8 mouse cellular contexts compared by ENCODE assay signal in the genomic region with DNA sequence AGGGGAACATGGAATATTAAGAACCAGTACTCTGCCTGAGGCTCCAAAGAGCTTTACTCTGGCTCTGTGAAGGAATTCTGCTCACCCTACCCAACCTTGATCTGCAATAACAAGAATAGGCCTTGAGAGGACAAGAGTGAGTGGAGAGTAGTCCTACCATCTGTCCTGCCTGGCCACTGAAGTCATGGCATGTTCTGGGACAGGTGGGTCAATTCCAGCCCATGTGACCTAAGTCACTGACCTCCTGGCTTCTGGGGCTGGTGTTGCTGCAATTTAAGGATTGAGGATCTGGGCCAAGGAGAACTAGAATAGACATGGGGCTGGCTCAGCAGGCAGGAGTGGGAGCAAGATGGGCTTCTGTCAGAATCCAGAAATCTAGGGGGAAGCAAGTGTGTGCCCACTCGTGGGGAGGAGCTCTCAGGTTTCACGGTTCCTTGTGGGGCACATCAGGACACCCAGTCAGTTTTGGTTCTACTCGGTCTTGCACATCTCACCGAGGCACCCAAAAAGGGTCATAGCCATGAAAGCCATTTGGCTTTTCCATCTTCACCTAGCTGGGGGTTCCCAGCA. TPM values are rescaled to one million over a fixed set of nuclear protein-coding genes. Genes with fewer than 3 reads are reported as not detected.
DNase-seq lines count a peak whose midpoint lies in the region; ATAC-seq and TF ChIP-seq lines count a peak whose summit lies in the region.

No protein-coding gene starts in this region.

- no peak overlapping the region for H3K9ac ChIP-seq in kidney, embryonic 15.5 days
- 0 out of 2 replicates have a peak overlapping the region, but pooled peaks have one; percentile 69 for H3K9ac ChIP-seq in forebrain, embryonic 13.5 days
- no peak overlapping the region; the same call in 1 of the 2 replicates for H3K9ac ChIP-seq in limb, embryonic 13.5 days

- H3K36me3 ChIP-seq in kidney, embryonic 15.5 days: no peaks in the 10 kb centered on the region
- no peaks in the 10 kb centered on the region for H3K36me3 ChIP-seq in kidney, adult 2 months (ENCODE audit: control insufficient read depth, insufficient read depth, low read length)
- H3K36me3 ChIP-seq in forebrain, embryonic 13.5 days (ENCODE audit: poor library complexity, severe bottlenecking): no peaks in the 10 kb centered on the region
- H3K36me3 ChIP-seq in limb, embryonic 13.5 days: no peaks in the 10 kb centered on the region

- no peaks in the 10 kb centered on the region for H3K9me3 ChIP-seq in kidney, embryonic 15.5 days (replicated peaks)
- no peaks in the 10 kb centered on the region for H3K9me3 ChIP-seq in forebrain, embryonic 13.5 days (replicated peaks)
- no peaks in the 10 kb centered on the region for H3K9me3 ChIP-seq in limb, embryonic 13.5 days

- peak overlapping the region; percentile 51 for H3K4me3 ChIP-seq in kidney, embryonic 15.5 days (replicated peaks)
- no peak overlapping the region for H3K4me3 ChIP-seq in kidney, adult 2 months (ENCODE audit: insufficient read depth, low read depth, low read length)
- no peak overlapping the region for H3K4me3 ChIP-seq in cortical plate, adult 2 months (ENCODE audit: insufficient read depth, low read length)
- peak overlapping the region; percentile 52 for H3K4me3 ChIP-seq in forebrain, embryonic 13.5 days
- peak overlapping the region; percentile 51 for H3K4me3 ChIP-seq in limb, embryonic 13.5 days

- no peak for TF ChIP-seq CTCF in kidney, adult 2 months (conservative IDR thresholded peaks at IDR 0.05; ENCODE audit: insufficient read depth, insufficient read length, low read depth, low read length)
- TF ChIP-seq CTCF in cortical plate, adult 2 months (IDR thresholded peaks at IDR 0.05; ENCODE audit: extremely low read depth, insufficient read depth, low read length): no peak

- no peak overlapping the region for H3K27ac ChIP-seq in kidney, embryonic 15.5 days
- H3K27ac ChIP-seq in kidney, adult 2 months (ENCODE audit: insufficient read depth, low read depth, low read length): no peak overlapping the region
- no peak overlapping the region for H3K27ac ChIP-seq in cortical plate, adult 2 months (ENCODE audit: insufficient read depth, low read length)
- H3K27ac ChIP-seq in forebrain, embryonic 13.5 days: no peak overlapping the region
- no peak overlapping the region for H3K27ac ChIP-seq in limb, embryonic 13.5 days

- H3K27me3 ChIP-seq in kidney, embryonic 15.5 days: peaks cover 75% of the 10 kb centered on the region
- no peaks in the 10 kb centered on the region for H3K27me3 ChIP-seq in kidney, adult 2 months (replicated peaks; ENCODE audit: control insufficient read depth, insufficient read depth, low read length)
- peaks cover 49% of the 10 kb centered on the region for H3K27me3 ChIP-seq in forebrain, embryonic 13.5 days
- H3K27me3 ChIP-seq in limb, embryonic 13.5 days: peaks cover 82% of the 10 kb centered on the region

- WGBS in kidney, embryonic 15.5 days: 41% methylated on average over 4 of the region's 4 CpGs
- WGBS in kidney, adult 2 months: 61% methylated on average over 4 of the region's 4 CpGs
- 52% methylated on average over 4 of the region's 4 CpGs for WGBS in forebrain, embryonic 13.5 days
- WGBS in limb, embryonic 13.5 days: 50% methylated on average over 4 of the region's 4 CpGs

- TF ChIP-seq POLR2A in kidney, adult 2 months (IDR thresholded peaks at IDR 0.05; ENCODE audit: low read depth, low read length): no peak
- peak; percentile 19; the same call in 1 of the 2 replicates for TF ChIP-seq POLR2A in cortical plate, adult 2 months (IDR thresholded peaks at IDR 0.05; ENCODE audit: extremely low read depth, insufficient read depth, low read length)

- ATAC-seq in kidney, embryonic 15.5 days (replicated peaks; ENCODE audit: low FRiP score): no peak
- ATAC-seq in forebrain, embryonic 13.5 days: peak; percentile 7; the same call in 1 of the 2 replicates
- ATAC-seq in limb, embryonic 13.5 days (ENCODE audit: low FRiP score, low read depth): no peak
- no peak for ATAC-seq in frontal cortex, adult (ENCODE audit: low TSS enrichment)

- H3K4me1 ChIP-seq in kidney, embryonic 15.5 days: peaks cover 12% of the 10 kb centered on the region
- H3K4me1 ChIP-seq in kidney, adult 2 months (ENCODE audit: control insufficient read depth, insufficient read depth, low read length): peaks cover 4% of the 10 kb centered on the region; the same call in 1 of the 2 replicates
- H3K4me1 ChIP-seq in cortical plate, adult 2 months (ENCODE audit: control insufficient read depth, insufficient read depth, low read length): peaks cover 12% of the 10 kb centered on the region
- peaks cover 12% of the 10 kb centered on the region for H3K4me1 ChIP-seq in forebrain, embryonic 13.5 days
- peaks cover 16% of the 10 kb centered on the region for H3K4me1 ChIP-seq in limb, embryonic 13.5 days

- DNase-seq in kidney, adult 2 months: no peak
- DNase-seq in embryo, embryonic 11 days: no peak
- no peak for DNase-seq in spleen, postnatal 10 days (ENCODE audit: low spot score in 2 of 2)

- peak overlapping the region; percentile 95 for H3K4me2 ChIP-seq in kidney, embryonic 15.5 days
- H3K4me2 ChIP-seq in forebrain, embryonic 13.5 days: peak overlapping the region; percentile 92
- H3K4me2 ChIP-seq in limb, embryonic 13.5 days (replicated peaks): peak overlapping the region; percentile 91

RNA-seq across cellular contexts. Expression of gene Eef1a2, which starts 9.8 kb away (rescaled TPM):
- 0.08 and 0.17 TPM in 2 replicates for polyA plus RNA-seq in kidney, embryonic 15.5 days (2015; fragmentation: Nextera tagmentation; extraction: Ambion mirVana)
- 0.92 and 18.7 TPM in 2 replicates for polyA plus RNA-seq in kidney, adult 2 months (2012; rRNA removed)
- polyA plus RNA-seq in cortical plate, adult 2 months (2012; rRNA removed): 1,125 and 1,195 TPM in 2 replicates
- polyA plus RNA-seq in forebrain, embryonic 13.5 days (2015; fragmentation: Nextera tagmentation; extraction: Ambion mirVana): 1.7 and 1.9 TPM in 2 replicates
- polyA plus RNA-seq in limb, embryonic 13.5 days (2015; fragmentation: Nextera tagmentation; extraction: Ambion mirVana): not detected in 2 replicates

RNA-seq across cellular contexts. Expression of gene Kcnq2, which starts 12.0 kb away (rescaled TPM):
- polyA plus RNA-seq in kidney, embryonic 15.5 days (2015; fragmentation: Nextera tagmentation; extraction: Ambion mirVana): 0.33 and 0.68 TPM in 2 replicates
- 0.05 and 0.31 TPM in 2 replicates for polyA plus RNA-seq in kidney, adult 2 months (2012; rRNA removed)
- polyA plus RNA-seq in cortical plate, adult 2 months (2012; rRNA removed): 171 and 180 TPM in 2 replicates
- 28.1 and 31.8 TPM in 2 replicates for polyA plus RNA-seq in forebrain, embryonic 13.5 days (2015; fragmentation: Nextera tagmentation; extraction: Ambion mirVana)
- 0.29 and 0.34 TPM in 2 replicates for polyA plus RNA-seq in limb, embryonic 13.5 days (2015; fragmentation: Nextera tagmentation; extraction: Ambion mirVana)

RNA-seq across cellular contexts. Expression of gene Ppdpf, which starts 40.0 kb away (rescaled TPM):
- 315 and 330 TPM in 2 replicates for polyA plus RNA-seq in kidney, embryonic 15.5 days (2015; fragmentation: Nextera tagmentation; extraction: Ambion mirVana)
- polyA plus RNA-seq in kidney, adult 2 months (2012; rRNA removed): 162 and 168 TPM in 2 replicates
- polyA plus RNA-seq in cortical plate, adult 2 months (2012; rRNA removed): 115 and 128 TPM in 2 replicates
- polyA plus RNA-seq in forebrain, embryonic 13.5 days (2015; fragmentation: Nextera tagmentation; extraction: Ambion mirVana): 540 and 547 TPM in 2 replicates
- 352 and 375 TPM in 2 replicates for polyA plus RNA-seq in limb, embryonic 13.5 days (2015; fragmentation: Nextera tagmentation; extraction: Ambion mirVana)

RNA-seq across cellular contexts. Expression of gene Ptk6, which starts 55.5 kb away (rescaled TPM):
- polyA plus RNA-seq in kidney, embryonic 15.5 days (2015; fragmentation: Nextera tagmentation; extraction: Ambion mirVana): 0.04 TPM in 1 of 2 replicates, not detected in the other
- polyA plus RNA-seq in kidney, adult 2 months (2012; rRNA removed): 0.12 and 0.16 TPM in 2 replicates
- 0.04 and 0.10 TPM in 2 replicates for polyA plus RNA-seq in cortical plate, adult 2 months (2012; rRNA removed)
- not detected in 2 replicates for polyA plus RNA-seq in forebrain, embryonic 13.5 days (2015; fragmentation: Nextera tagmentation; extraction: Ambion mirVana)
- polyA plus RNA-seq in limb, embryonic 13.5 days (2015; fragmentation: Nextera tagmentation; extraction: Ambion mirVana): not detected in 2 replicates

Comparison
In these comparisons a context has a peak if more than half of its experiments do, and no peak if none do; other contexts are left out.
1. H3K4me3 ChIP-seq: peak in kidney, embryonic 15.5 days (single experiment), forebrain, embryonic 13.5 days (single experiment) and limb, embryonic 13.5 days (single experiment); none in kidney, adult 2 months (single experiment) and cortical plate, adult 2 months (single experiment).
2. RNA of gene Eef1a2, which starts 9.8 kb away (polyA plus RNA-seq): 1,125 to 1,195 TPM in cortical plate, adult 2 months; 0.92 to 18.7 TPM in kidney, adult 2 months, 1.7 to 1.9 TPM in forebrain, embryonic 13.5 days, 0.08 to 0.17 TPM in kidney, embryonic 15.5 days and not detected in limb, embryonic 13.5 days; every median in the first group is over 10 times any median in the second.
3. RNA of gene Kcnq2, which starts 12.0 kb away (polyA plus RNA-seq): 171 to 180 TPM in cortical plate, adult 2 months and 28.1 to 31.8 TPM in forebrain, embryonic 13.5 days; 0.33 to 0.68 TPM in kidney, embryonic 15.5 days, 0.29 to 0.34 TPM in limb, embryonic 13.5 days and 0.05 to 0.31 TPM in kidney, adult 2 months; every median in the first group is over 10 times any median in the second.
4. Peak in every context shown above with its lines, with median percentiles within 50 percentile points of each other: H3K4me2 ChIP-seq.